Mouse (Mus musculus) CD4-positive naive resting alpha-beta T cell, adult 57 days (primary cell): ENCODE measurements around the gene Spem1. TPM values are rescaled to one million over a fixed set of nuclear protein-coding genes. Genes with fewer than 3 reads are reported as not detected.

ENCODE experiments used
- total RNA-seq: library from RNA; stranded (reverse); gene quantifications from one replicate; pipeline ENCODE4 v1.2.4, GENCODE M21; 2023

The Spem1 gene
- total RNA-seq = not detected

DNA sequence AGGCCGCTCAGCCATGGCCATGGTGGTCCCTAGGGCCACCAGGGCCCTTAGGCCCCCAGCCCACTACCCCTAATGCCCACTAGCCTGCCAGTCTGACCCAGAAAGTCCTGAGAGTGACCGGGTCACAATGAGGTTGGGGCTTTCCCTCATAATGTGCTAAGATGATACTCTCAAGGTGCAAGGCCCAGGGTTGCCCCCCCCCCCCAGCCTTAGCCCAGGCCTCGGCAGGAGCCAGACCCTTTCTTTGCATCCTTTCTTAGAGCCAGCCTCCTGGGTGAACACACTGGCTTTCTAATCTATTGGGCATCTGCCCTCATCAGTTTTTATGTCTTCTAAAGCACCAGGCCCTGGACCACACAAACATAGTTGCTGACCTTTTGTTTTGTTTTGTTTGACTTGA lies at the start of gene Spem1:
Gene Spem1 (minus strand): TSS at position 101 of the 400 bp plus-strand sequence.

GRCm38 (mm10) chr11:69858113-69858998 lies 36.4 kb upstream of the Spem1 start, which contains the start of gene Tnk1:
Gene Tnk1 (minus strand): TSS chr11:69858730.

DNA sequence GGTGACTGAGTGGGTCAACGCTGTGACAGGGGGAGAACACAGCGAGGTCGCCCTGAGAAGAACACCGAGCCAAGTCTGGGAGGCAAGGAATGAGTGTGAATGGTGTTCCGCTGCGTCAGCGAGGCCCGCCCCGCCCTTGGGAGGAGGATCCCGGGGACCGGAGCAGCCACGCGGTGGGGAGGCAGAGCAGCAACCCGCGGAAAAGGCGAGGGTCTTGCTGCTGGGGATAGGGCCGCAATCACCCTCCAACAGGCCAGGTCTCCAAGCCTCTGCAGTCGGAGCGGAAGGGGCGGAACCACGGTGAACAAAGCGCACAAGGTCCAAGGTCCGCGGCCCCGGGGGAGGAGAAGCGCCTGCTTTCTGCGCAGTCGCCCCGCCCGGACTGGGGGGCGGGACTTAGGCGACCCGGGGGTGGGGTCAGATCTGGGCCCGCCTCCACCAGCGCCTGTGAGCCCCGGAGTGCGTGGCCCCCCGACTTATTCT lies 24.3 kb upstream of the Spem1 start, which contains the start of gene Plscr3:
Gene Plscr3 (plus strand): TSS at position 179 of the 483 bp plus-strand sequence.

DNA sequence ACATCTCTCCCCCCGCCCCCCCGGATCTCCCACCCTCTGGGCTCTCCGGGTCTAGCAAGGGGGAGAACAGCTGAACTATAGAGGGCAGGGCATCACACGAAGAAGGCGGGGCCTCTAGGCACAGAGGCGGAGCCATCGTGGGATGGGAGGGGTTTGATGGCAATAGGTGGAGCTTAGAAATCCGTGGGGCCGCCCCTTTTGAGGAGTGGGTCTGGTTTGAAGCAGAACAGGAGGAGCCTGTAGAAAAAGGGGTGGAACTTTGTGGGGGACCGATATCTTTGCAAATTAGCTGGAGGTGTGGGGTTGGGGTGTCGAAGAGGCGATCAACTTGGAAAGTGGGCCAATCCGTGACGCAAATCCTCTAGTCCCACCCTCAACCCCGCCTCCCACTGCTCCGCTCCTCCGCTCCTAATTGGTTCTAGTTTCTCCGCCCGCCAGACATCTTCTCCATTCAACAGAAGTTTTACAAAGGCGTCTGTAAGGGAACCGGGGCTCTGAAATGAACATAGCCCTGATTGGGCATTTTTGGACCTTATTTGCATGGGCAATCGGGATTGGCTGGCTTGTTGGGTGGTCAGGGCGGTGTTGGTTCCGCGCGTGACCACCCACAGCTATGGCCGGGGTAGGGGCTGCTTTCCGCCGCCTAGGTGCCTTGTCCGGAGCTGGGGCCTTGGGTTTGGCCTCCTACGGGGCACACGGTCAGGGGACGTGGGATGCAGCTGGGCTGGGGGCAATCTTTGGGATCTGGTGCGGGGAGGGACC lies 16.2 kb upstream of the Spem1 start, which contains the start of gene Tmem256:
Gene Tmem256 (plus strand): TSS at position 563 of the 762 bp plus-strand sequence.

DNA sequence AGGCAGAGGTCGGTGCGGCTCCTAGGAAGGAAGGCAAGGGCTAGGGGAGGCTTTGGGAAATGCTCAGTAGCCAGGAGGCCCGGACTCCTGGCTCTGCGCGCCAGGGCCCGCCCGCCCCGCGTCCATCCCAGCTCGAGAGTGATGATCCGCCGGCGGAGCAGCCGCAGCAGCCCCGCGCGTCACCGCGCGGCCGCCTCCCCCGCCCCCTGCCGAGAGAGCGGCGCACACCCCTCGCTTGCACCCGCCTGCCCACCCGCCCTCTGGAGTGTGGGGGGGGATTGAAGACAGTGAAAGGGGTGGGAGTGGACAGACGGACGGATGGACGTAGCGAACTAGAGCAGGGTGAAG lies 15.6 kb upstream of the Spem1 start, which contains the start of gene Nlgn2:
Gene Nlgn2 (minus strand): TSS at position 181 of the 348 bp plus-strand sequence.

GRCm38 (mm10) chr11:69818365-69818764 lies 3.6 kb downstream of the Spem1 start, which contains the start of gene Spem2:
Gene Spem2 (minus strand): TSS chr11:69818465.

DNA sequence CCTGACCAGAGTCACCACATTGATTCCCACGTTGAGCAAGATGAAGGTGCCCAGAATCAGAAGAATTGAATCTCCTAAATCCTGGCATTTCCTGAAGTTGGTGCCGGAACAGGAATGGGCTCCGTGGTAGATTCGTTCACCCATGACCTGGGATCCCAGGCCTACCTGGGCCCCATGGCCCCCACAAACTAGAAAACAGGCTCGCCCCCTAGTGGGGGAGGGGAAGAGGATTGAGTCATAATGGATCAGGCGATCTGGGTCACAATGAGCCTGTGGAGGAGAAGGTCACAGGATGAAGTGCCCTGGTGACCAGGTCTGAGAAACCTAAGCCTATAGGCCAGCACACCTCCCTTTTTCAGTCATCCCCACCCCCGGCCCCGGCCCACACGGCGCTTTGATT lies 6.8 kb downstream of the Spem1 start, which contains the start of gene Gm39566:
Gene Gm39566 (minus strand): TSS at position 144 of the 400 bp plus-strand sequence.

DNA sequence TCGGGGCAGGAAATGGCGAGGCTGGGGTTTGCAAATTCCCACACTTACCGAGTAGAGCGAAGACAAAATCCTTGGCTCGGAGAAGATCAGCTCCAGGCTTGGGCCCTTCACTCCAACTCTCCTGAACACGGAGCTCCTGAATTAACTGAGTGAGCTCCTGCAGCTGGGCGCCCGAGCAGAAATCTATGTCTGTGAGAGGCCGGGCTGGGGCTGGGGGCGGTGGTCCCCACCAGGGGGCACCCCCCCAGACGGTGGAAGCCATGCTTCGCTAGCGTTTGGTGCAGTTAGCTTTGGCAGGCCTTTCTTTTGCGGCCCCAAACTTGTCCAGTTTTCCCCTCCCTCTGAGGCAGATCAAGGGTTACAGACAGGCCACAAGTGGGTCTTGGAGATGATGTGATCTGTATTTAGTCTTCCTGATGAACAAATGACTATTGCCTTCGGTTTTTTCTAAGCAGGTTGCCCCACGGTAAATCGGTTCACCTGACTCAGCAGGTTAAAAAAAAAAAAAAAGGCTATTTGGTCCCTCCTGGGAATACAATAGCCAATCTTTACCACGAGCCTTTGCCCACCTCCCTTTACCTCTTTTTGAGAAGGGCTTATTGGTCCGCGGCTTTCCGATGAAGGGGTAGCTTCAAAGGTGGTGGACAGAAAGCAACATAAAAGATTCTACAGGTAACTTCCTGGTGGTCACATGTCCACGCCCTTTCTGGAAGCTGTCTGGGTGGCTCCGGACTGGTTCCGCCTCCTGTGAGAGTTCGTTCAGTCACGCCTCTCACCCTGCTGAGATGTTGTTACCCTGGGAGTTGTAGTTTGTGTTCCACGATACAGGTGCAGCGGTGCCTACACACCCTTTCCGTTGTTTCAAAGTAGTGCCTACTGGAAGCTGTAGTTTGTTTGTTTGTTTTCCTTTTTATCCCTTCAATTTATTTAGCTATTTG lies 16.7 kb downstream of the Spem1 start, which contains the start of gene Tmem102:
Gene Tmem102 (minus strand): TSS at position 653 of the 938 bp plus-strand sequence.

GRCm38 (mm10) chr11:69801379-69801977 lies 20.5 kb downstream of the Spem1 start, which contains the start of gene Fgf11:
Gene Fgf11 (minus strand): TSS chr11:69801857.

GRCm38 (mm10) chr11:69795168-69795982 lies 26.6 kb downstream of the Spem1 start, which contains the start of gene Chrnb1:
Gene Chrnb1 (minus strand): TSS chr11:69795943.

Other genes with a start within 250 kb of the Spem1 start
- 13.0 TPM for gene Wrap53, start 241.9 kb downstream of the Spem1 start, total RNA-seq
- gene Trp53, start 241.8 kb downstream of the Spem1 start, total RNA-seq = 144 TPM
- 0.27 TPM for gene Atp1b2, start 216.2 kb downstream of the Spem1 start, total RNA-seq
- not detected for gene Shbg, start 204.3 kb downstream of the Spem1 start, total RNA-seq
- gene Sat2, start 200.2 kb downstream of the Spem1 start, total RNA-seq = not detected
- 80.1 TPM for gene Fxr2, start 189.2 kb downstream of the Spem1 start, total RNA-seq
- not detected for gene Sox15, start 166.9 kb downstream of the Spem1 start, total RNA-seq
- 85.2 TPM for gene Mpdu1, start 159.5 kb downstream of the Spem1 start, total RNA-seq
- gene Cd68, start 156.0 kb downstream of the Spem1 start, total RNA-seq = 14.8 TPM
- gene Eif4a1, start 149.8 kb downstream of the Spem1 start, total RNA-seq = 775 TPM
- 109 TPM for gene Senp3, start 140.1 kb downstream of the Spem1 start, total RNA-seq
- not detected for gene Tnfsf13, start 136.4 kb downstream of the Spem1 start, total RNA-seq
- gene Tnfsf12, start 126.3 kb downstream of the Spem1 start, total RNA-seq = 1.7 TPM
- not detected for gene Tnfsfm13, start 126.1 kb downstream of the Spem1 start, total RNA-seq
- gene Polr2a, start 63.5 kb downstream of the Spem1 start, total RNA-seq = 176 TPM
- not detected for gene Slc35g3, start 60.2 kb downstream of the Spem1 start, total RNA-seq
- gene Zbtb4, start 56.3 kb downstream of the Spem1 start, total RNA-seq = 47.4 TPM
- gene Chrnb1, start 26.2 kb downstream of the Spem1 start, total RNA-seq = 3.6 TPM
- gene Fgf11, start 20.3 kb downstream of the Spem1 start, total RNA-seq = 0.30 TPM
- not detected for gene Tmem102, start 16.6 kb downstream of the Spem1 start, total RNA-seq
- not detected for gene Gm39566, start 6.9 kb downstream of the Spem1 start, total RNA-seq
- not detected for gene Spem2, start 3.7 kb downstream of the Spem1 start, total RNA-seq
- 1.0 TPM for gene Nlgn2, start 15.6 kb upstream of the Spem1 start, total RNA-seq
- gene Tmem256, start 16.3 kb upstream of the Spem1 start, total RNA-seq = 15.1 TPM
- gene Plscr3, start 24.2 kb upstream of the Spem1 start, total RNA-seq = 12.0 TPM
- not detected for gene Tnk1, start 36.5 kb upstream of the Spem1 start, total RNA-seq
- gene Tmem95, start 55.8 kb upstream of the Spem1 start, total RNA-seq = not detected
- 1.7 TPM for gene Kctd11, start 59.2 kb upstream of the Spem1 start, total RNA-seq
- 418 TPM for gene Acap1, start 73.4 kb upstream of the Spem1 start, total RNA-seq
- 2.6 TPM for gene 2810408A11Rik, start 78.8 kb upstream of the Spem1 start, total RNA-seq
- gene Neurl4, start 78.9 kb upstream of the Spem1 start, total RNA-seq = 63.0 TPM
- gene Gps2, start 91.7 kb upstream of the Spem1 start, total RNA-seq = 149 TPM
- gene Eif5a, start 99.8 kb upstream of the Spem1 start, total RNA-seq = 316 TPM
- not detected for gene Ybx2, start 113.6 kb upstream of the Spem1 start, total RNA-seq
- not detected for gene Slc2a4, start 126.0 kb upstream of the Spem1 start, total RNA-seq
- not detected for gene Cldn7, start 142.6 kb upstream of the Spem1 start, total RNA-seq
- gene Ctdnep1, start 159.0 kb upstream of the Spem1 start, total RNA-seq = 107 TPM
- gene Elp5, start 160.3 kb upstream of the Spem1 start, total RNA-seq = 43.9 TPM
- 190 TPM for gene Gabarap, start 169.0 kb upstream of the Spem1 start, total RNA-seq
- gene Phf23, start 173.6 kb upstream of the Spem1 start, total RNA-seq = 72.5 TPM
- 39.2 TPM for gene Dvl2, start 178.4 kb upstream of the Spem1 start, total RNA-seq
- 79.5 TPM for gene Acadvl, start 193.2 kb upstream of the Spem1 start, total RNA-seq
- 41.1 TPM for gene Dlg4, start 194.8 kb upstream of the Spem1 start, total RNA-seq
- gene Asgr1, start 231.9 kb upstream of the Spem1 start, total RNA-seq = not detected